Mouse (Mus musculus) midbrain, embryonic 16.5 days (tissue): ENCODE results near the gene Slbp. TPM values are rescaled to one million over a fixed set of nuclear protein-coding genes. Genes with fewer than 3 reads are reported as not detected.

Experiments
- ATAC-seq: fragments of 200-750 bp; cut with Nextera tagmentation; 2 replicates; pipeline ENCODE4 v1.8.0; 2017; ENCODE audit warnings: moderate TSS enrichment
- H3K27ac ChIP-seq: fragments of 300-500 bp; sonication (generic); 2 replicates; pipeline ENCODE4 v1.5.1; 2014; ENCODE audit warnings: mild to moderate bottlenecking, low read length, mixed read lengths
- H3K27me3 ChIP-seq: fragments of 300-500 bp; sonication (generic); 2 replicates; pipeline ENCODE4 v1.6.1; 2014; ENCODE audit warnings: low read depth, low read length, mixed read lengths; ENCODE audit not compliant: control insufficient read depth, insufficient read depth
- H3K36me3 ChIP-seq: fragments of 300-500 bp; sonication (generic); 2 replicates; pipeline ENCODE4 v1.6.1; 2014; ENCODE audit warnings: mild to moderate bottlenecking, low read length, moderate library complexity, mixed read lengths; ENCODE audit not compliant: control insufficient read depth, insufficient read depth
- H3K4me1 ChIP-seq: fragments of 300-500 bp; sonication (generic); 2 replicates; pipeline ENCODE4 v1.6.1; 2014; ENCODE audit warnings: mild to moderate bottlenecking, low read length, mixed read lengths; ENCODE audit not compliant: control insufficient read depth, insufficient read depth
- H3K4me2 ChIP-seq: fragments of 300-500 bp; sonication (generic); 2 replicates; pipeline ENCODE4 v1.6.1; 2014; ENCODE audit warnings: mild to moderate bottlenecking, low read length, mixed read lengths
- H3K4me3 ChIP-seq: fragments of 300-500 bp; sonication (generic); 2 replicates; pipeline ENCODE4 v1.5.1; 2014; ENCODE audit warnings: low read depth, mild to moderate bottlenecking, low read length, moderate library complexity, mixed read lengths
- H3K9ac ChIP-seq: fragments of 300-500 bp; sonication (generic); 2 replicates; pipeline ENCODE4 v1.6.1; 2014; ENCODE audit warnings: low read depth, low read length, mixed read lengths
- H3K9me3 ChIP-seq: fragments of 300-500 bp; sonication (generic); replicated peaks from 2 replicates; pipeline ENCODE4 v1.6.1; 2014; ENCODE audit warnings: mild to moderate bottlenecking, low read length, mixed read lengths; ENCODE audit not compliant: control insufficient read depth, poor library complexity, severe bottlenecking
- WGBS: fragments of 180-500 bp; shearing (Covaris S2); extraction: QIAGEN DNeasy Blood & Tissue Kit; methylation state at CpG from one replicate; pipeline ENCODE4 v1.1.7; 2014; 5-methylcytosine and 5-hydroxymethylcytosine counted together
- polyA plus RNA-seq: library from polyadenylated mRNA; unstranded; fragments of >200 nt; fragmentation: Nextera tagmentation; extraction: Ambion mirVana; gene quantifications from 2 replicates; pipeline ENCODE4 v1.2.1, GENCODE M21; 2015

Slbp gene
- polyA plus RNA-seq, 1 experiment from 2014 or later: 119 TPM

DNA sequence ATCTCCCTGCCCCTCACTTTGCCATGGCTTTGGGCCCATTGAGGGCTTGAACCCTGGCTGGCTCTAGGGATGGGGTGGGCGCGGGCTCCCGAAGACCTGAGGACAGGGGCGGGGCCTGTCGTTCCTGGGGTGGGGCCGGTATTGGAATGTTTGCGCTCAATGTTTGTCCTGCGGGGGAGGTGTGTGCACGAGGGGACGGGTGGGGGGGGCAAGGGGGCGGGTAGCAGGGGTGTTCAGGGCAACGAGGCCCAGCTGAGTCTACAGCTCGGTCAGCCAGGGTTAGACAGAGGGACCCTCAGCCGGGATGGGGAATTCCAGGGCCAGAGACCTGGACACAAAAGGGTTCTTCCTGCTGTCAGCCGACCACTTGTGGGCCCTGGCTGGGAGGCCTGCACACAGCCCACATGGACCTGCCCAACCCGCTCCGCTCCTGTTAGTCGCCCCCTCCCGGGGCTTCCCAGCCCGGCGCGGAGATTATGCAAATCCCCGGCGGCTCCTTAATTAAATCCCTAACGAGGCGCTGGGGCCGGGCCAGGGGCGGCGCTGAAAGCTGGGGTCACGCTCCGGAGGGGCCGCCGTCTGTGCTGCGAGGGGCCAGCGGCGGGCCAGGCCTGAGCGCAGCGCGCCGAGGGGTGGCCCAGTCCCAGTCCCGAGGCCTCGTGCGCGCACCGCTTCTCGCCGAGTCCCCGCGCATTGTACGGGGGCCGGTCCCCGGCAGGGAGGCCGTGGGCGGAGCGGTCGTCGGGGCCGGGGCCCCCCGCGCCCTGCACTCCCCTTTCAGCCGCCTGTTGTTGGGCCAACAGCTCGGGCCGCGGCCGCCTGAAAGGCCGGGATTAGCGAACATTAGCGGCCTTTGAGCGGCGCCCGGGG lies 42.7 kb upstream of the Slbp start:
- peak overlapping the region; percentile 70 for H3K9ac ChIP-seq
- H3K36me3 ChIP-seq: no peaks in the 10 kb centered on the region
- H3K27ac ChIP-seq: peak overlapping the region; percentile 47
- H3K4me2 ChIP-seq: peak overlapping the region; percentile 75
- peaks cover 28% of the 10 kb centered on the region for H3K4me1 ChIP-seq
- WGBS: under 1% methylated on average over 66 of the region's 71 CpGs
- H3K9me3 ChIP-seq: no peaks in the 10 kb centered on the region
- ATAC-seq: peak; percentile 71
- peak overlapping the region; percentile 45 for H3K4me3 ChIP-seq
- H3K27me3 ChIP-seq: peaks cover 25% of the 10 kb centered on the region

DNA sequence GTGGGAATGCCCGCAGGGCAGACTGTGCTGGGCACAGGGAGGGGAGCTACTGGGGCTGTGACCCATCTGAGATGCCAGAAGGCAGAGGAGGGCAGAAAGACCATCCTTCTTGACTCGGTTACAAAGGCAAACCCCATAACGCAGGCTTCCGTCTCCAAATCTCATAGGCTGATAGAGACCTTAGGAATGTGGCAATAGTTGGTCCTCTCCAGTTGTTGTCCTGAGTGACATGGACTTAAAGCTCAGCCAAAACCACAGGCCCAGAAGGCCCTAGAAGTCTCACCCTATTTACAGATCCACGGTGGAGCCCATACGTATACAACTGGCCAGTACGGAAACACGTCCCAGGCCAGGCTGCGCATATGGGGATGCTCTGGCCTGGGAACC lies 42.1 kb upstream of the Slbp start:
- Histone ChIP-seq H3K4me2 (no peak overlapping the region; the same call in 1 of the 2 replicates), H3K9ac (peak overlapping the region; percentile 70; the same call in 1 of the 2 replicates), H3K36me3 (no peaks in the 10 kb centered on the region), H3K4me1 (peaks cover 31% of the 10 kb centered on the region), H3K27me3 (peaks cover 25% of the 10 kb centered on the region), H3K27ac (no peak overlapping the region), H3K4me3 (no peak overlapping the region), H3K9me3 (no peaks in the 10 kb centered on the region)
- 43% methylated on average over 9 of the region's 9 CpGs for WGBS
- ATAC-seq: no peak

DNA sequence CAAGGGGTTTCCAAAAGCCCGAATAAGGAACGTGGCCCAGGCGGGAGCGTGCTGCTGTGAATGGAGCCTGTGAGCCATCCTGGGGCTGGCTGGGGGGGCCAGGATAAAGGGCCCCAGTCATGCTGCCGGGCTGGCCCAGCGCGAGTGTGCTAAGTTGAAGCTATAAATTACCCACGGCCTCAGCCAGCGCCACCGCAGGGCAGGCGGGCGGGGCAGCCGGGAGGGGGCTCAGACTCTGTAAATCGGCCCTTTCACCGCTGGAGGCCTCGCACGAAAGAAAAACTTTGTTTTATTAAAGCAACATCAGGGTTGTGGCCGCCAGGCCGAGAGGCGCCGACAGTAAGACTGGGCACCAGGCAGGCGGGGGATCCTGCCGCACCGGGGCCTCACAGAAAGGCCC lies 40.0 kb upstream of the Slbp start:
- 0 out of 2 replicates have a peak overlapping the region, but pooled peaks have one; percentile 26 for H3K9ac ChIP-seq
- H3K4me2 ChIP-seq: no peak overlapping the region
- peaks cover 27% of the 10 kb centered on the region for H3K4me1 ChIP-seq
- no peaks in the 10 kb centered on the region for H3K36me3 ChIP-seq
- H3K9me3 ChIP-seq: no peaks in the 10 kb centered on the region
- 3% methylated on average over 24 of the region's 24 CpGs for WGBS
- no peak overlapping the region for H3K27ac ChIP-seq
- ATAC-seq: no peak
- peaks cover 25% of the 10 kb centered on the region for H3K27me3 ChIP-seq
- H3K4me3 ChIP-seq: no peak overlapping the region

DNA sequence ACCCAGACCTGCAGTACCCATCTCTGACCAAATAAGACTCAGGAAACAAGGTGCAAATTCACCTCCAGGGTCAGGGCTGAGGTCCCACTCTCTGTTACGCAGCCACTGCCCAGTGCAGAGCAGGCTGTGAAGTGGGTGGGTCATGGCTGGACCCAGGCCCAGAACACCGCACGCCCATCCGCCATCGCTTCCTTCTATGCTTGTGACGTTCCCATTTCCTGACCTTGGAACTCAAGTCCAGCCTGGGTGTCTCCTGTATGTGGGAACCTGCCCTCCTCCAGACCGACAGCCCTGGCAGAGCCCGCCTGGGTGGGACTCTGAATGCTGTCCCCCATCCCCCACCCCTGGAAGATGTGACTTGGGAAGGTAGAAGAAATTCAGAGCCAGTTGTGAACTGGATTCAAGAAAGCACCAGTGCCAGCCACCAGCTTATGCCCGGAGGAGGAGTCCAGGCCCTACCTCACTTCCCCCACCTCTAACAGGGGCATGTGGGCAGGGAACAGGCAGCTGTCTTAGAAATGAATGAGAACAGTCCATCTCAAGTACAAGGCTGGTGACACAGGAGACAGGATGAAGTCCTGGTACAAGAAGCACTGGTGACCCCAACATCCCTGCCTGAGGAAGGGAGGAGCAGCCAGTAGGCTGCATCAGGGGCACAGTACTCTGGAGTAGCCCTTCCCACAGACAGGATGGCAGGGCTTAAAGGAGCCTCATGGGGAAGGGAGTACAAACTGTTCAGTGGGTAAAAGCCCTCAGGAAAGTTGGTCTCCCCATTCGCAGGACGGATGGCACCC lies 37.7 kb upstream of the Slbp start:
- peak; percentile 30; the same call in 1 of the 2 replicates for ATAC-seq
- Histone ChIP-seq H3K9me3 (no peaks in the 10 kb centered on the region), H3K27ac (peak overlapping the region; percentile 42; the same call in 1 of the 2 replicates), H3K4me3 (no peak overlapping the region), H3K4me1 (peaks cover 16% of the 10 kb centered on the region), H3K27me3 (peaks cover 24% of the 10 kb centered on the region), H3K9ac (no peak overlapping the region), H3K4me2 (peak overlapping the region; percentile 14; the same call in 1 of the 2 replicates), H3K36me3 (no peaks in the 10 kb centered on the region)
- 57% methylated on average over 11 of the region's 11 CpGs for WGBS

DNA sequence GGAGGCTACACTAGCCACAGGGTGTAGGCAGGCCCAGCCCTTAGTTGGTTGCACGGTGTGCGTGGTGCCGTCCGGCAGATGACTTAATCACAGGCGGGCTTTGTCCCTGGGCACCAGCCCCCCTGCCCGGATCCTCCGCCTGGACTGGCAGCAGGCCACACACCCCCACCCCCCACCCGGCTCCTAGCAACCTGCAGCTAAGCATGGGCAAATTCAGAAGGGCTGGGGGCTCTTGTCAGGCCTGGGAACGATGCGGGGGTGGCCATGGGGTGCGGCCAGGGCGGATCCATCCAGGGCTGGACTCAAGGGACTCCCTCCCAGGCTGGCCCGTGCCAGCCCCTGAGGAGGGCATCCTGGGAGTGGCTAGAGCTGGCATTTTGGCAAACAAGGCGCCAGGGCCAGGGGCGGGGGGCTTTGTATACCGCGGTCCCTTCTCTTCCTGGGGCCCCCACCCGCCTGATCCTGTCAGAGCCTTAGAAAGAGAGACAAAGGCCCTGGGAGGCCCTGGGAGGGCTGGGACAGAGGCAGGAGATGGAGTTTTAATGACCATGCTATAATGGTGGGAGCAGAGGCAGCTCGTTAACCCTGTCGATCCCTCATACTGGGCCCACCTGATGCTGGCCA lies 37.0 kb upstream of the Slbp start:
- peaks cover 21% of the 10 kb centered on the region for H3K27me3 ChIP-seq
- ATAC-seq: peak; percentile 84
- 7% methylated on average over 17 of the region's 20 CpGs for WGBS
- H3K36me3 ChIP-seq: no peaks in the 10 kb centered on the region
- H3K4me1 ChIP-seq: peaks cover 12% of the 10 kb centered on the region; the same call in 1 of the 2 replicates
- peak overlapping the region; percentile 14; the same call in 1 of the 2 replicates for H3K4me2 ChIP-seq
- H3K27ac ChIP-seq: peak overlapping the region; percentile 42; the same call in 1 of the 2 replicates
- H3K9ac ChIP-seq: peak overlapping the region; percentile 52; the same call in 1 of the 2 replicates
- H3K9me3 ChIP-seq: no peaks in the 10 kb centered on the region
- no peak overlapping the region for H3K4me3 ChIP-seq

DNA sequence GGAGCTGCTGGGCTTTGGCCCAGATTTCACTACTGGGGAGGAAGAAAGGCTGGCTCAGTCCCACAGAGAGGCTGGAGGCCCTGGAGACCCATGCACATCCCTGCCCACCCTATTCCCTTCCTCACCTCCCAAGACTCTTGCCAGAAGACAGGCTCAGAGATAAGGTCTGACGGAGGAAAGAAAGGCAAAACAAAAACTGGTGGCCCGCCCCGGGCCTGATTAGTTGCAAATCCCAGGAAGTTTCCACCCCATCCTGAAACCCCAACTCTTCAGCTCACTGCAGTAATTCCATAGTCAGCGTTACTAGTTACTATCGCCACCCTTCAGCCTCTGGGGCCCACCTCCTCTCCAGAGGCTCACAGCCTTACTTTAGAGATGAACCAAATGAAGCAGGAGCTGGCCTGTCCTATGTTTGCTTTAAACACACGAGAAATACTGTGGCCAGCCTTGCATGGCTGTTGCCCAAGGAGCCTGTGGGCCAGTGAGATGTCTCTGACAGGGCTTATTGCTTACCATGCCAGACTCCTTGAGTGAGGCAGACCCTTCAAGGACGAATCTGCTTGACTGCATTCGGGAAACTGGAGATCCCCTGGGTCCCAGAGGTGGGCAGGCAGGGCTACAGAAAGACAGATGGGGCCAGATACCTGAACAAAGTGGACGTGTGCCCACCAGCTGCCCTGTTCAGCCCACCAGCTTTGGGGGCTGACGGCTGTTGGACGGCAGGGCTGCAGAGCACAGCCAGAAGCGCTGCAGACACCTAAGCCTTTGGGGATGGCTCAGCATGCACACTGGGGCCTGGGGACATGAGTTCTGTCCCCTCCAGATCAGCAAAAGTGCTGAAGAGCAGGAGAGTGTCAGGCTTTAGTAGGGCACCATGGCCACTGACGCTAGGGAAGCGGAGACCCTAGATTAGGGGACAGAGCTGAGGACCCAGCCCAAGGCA lies 36.2 kb upstream of the Slbp start:
- 40% methylated on average over 14 of the region's 14 CpGs for WGBS
- H3K4me3 ChIP-seq: no peak overlapping the region
- H3K9ac ChIP-seq: no peak overlapping the region
- H3K4me1 ChIP-seq: peaks cover 12% of the 10 kb centered on the region; the same call in 1 of the 2 replicates
- H3K27ac ChIP-seq: 0 out of 2 replicates have a peak overlapping the region, but pooled peaks have one; percentile 10
- H3K27me3 ChIP-seq: peaks cover 17% of the 10 kb centered on the region
- ATAC-seq: no peak
- H3K36me3 ChIP-seq: no peaks in the 10 kb centered on the region
- H3K4me2 ChIP-seq: no peak overlapping the region
- H3K9me3 ChIP-seq: no peaks in the 10 kb centered on the region

DNA sequence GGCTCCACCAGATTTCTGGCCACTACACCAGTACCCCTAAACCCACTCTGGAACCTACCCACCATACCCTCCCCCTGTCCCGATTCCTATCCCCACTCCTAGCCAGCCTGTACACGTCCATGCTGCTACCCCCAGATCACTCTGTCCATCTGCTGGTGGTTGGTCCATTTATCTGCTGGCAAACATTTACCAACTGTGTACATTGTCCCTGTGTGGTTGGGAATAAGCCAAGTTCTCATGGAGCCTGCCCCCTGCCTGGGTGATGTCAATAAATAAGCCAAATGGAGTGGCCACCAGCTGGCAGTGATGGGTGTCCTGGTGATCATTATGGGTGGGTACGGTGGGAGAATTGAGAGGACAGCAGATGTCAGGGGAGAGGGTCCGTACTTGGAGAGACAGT lies 34.8 kb upstream of the Slbp start:
- Histone ChIP-seq H3K4me1 (peaks cover 7% of the 10 kb centered on the region; the same call in 1 of the 2 replicates), H3K9ac (no peak overlapping the region), H3K4me3 (no peak overlapping the region), H3K9me3 (no peaks in the 10 kb centered on the region), H3K27me3 (peaks cover 9% of the 10 kb centered on the region), H3K36me3 (no peaks in the 10 kb centered on the region), H3K4me2 (no peak overlapping the region), H3K27ac (no peak overlapping the region)
- 75% methylated on average over 4 of the region's 4 CpGs for WGBS
- ATAC-seq: no peak

DNA sequence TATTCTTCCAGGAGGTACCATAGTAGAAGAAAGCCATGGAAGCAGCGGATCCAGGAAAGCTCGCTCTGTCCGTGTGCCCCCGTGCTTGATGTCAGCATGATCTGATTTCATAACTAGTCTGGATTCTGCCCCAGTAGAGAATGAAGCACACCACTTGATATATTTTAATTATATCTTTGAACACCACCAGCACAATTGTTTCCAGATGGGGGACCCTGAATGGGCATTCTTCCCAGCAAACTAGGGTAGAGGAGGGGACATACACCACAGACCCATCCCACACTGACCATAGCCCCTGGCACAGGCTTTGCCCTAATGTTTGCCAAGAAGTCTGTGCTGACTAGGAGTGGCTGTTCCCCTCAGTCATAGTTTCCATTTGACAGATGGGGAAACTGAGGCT lies 32.6 kb upstream of the Slbp start:
- no peaks in the 10 kb centered on the region for H3K36me3 ChIP-seq
- peaks cover 5% of the 10 kb centered on the region; the same call in 1 of the 2 replicates for H3K4me1 ChIP-seq
- H3K9ac ChIP-seq: no peak overlapping the region
- H3K27me3 ChIP-seq: peaks cover 9% of the 10 kb centered on the region
- 85% methylated on average over 4 of the region's 4 CpGs for WGBS
- no peak overlapping the region for H3K27ac ChIP-seq
- no peak overlapping the region for H3K4me3 ChIP-seq
- no peak for ATAC-seq
- H3K9me3 ChIP-seq: no peaks in the 10 kb centered on the region
- H3K4me2 ChIP-seq: no peak overlapping the region
